11 mouse cellular contexts compared by ENCODE assay signal in genomic region chr7:101419013-101419770, GRCm38 (mm10). TPM values are rescaled to one million over a fixed set of nuclear protein-coding genes. Genes with fewer than 3 reads are reported as not detected.
A peak's percentile ranks its signal among the peaks of the same experiment; 100 is the strongest.
DNase-seq lines count a peak whose midpoint lies in the region; ATAC-seq and TF ChIP-seq lines count a peak whose summit lies in the region.
"Had no signal": no experiment of that assay in that cellular context is flagged by ENCODE, and none has a peak within 500 bp of the region (broad histone marks: within the 10 kb centered on the region; RNA-seq: fewer than 3 reads in every experiment).

No protein-coding gene starts in this region.

- no peaks in the 10 kb centered on the region for H3K79me2 ChIP-seq in CH12.LX (replicated peaks; ENCODE audit: control insufficient read depth, extremely low read depth, insufficient read depth, poor library complexity, severe bottlenecking)

- in situ Hi-C loops in CH12.LX (cut with MboI; ENCODE audit: low pct_ligation_motif_present, low pct_unique_long_range_greater_than_20kb, low sequenced_read_pairs) = loop anchor here (25.0 kb wide), 1 partner anchor 93 kb away; no protein-coding TSS in a partner anchor

- H3K9ac ChIP-seq in kidney, embryonic 15.5 days = no peak overlapping the region
- no peak overlapping the region for H3K9ac ChIP-seq in CH12.LX (ENCODE audit: insufficient read depth, low read depth)
- no peak overlapping the region for H3K9ac ChIP-seq in embryonic facial prominence, embryonic 11.5 days (replicated peaks; ENCODE audit: low read length)

- no peak for TF ChIP-seq EP300 in CH12.LX (IDR thresholded peaks at IDR 0.05; ENCODE audit: low read length)

- H3K4me3 ChIP-seq in kidney, embryonic 15.5 days (replicated peaks) = no peak overlapping the region
- no peak overlapping the region for H3K4me3 ChIP-seq in CH12.LX (replicated peaks in 1 of 3; ENCODE audit: low read depth in 2 of 3, low read length in 2 of 3, poor library complexity in 1 of 3)
- no peak overlapping the region for H3K4me3 ChIP-seq in embryonic facial prominence, embryonic 11.5 days (ENCODE audit: low read depth, low read length)
- no peak overlapping the region for H3K4me3 ChIP-seq in limb, embryonic 10.5 days

- no peak for TF ChIP-seq POLR2A in CH12.LX (IDR thresholded peaks at IDR 0.05; ENCODE audit: low read depth, low read length)

- TF ChIP-seq CTCF in CH12.LX (conservative IDR thresholded peaks at IDR 0.05 in 1 of 2, IDR thresholded peaks at IDR 0.05 in 1 of 2; ENCODE audit: low read depth in 2 of 2, low read length in 2 of 2) = no peak

- WGBS in kidney, embryonic 15.5 days = 4% methylated on average over 27 of the region's 27 CpGs
- WGBS in embryonic facial prominence, embryonic 11.5 days = 4% methylated on average over 27 of the region's 27 CpGs
- 5% methylated on average over 27 of the region's 27 CpGs for WGBS in limb, embryonic 10.5 days

- peak; percentile 71 to 74 for DNase-seq in kidney, postnatal 4 days
- DNase-seq in CH12.LX (ENCODE audit: extremely low read depth) = no peak
- peak; percentile 60 for DNase-seq in embryonic facial prominence, embryonic 11.5 days (ENCODE audit: low spot score)
- DNase-seq in limb, embryonic 10.5 days (ENCODE audit: low spot score) = peak; percentile 59
- DNase-seq in ovary, adult 18-20 months (ENCODE audit: low spot score) = no peak
- DNase-seq in ovary, postnatal 10 days (ENCODE audit: low spot score) = no peak
- DNase-seq in urinary bladder, postnatal 14 days (ENCODE audit: low spot score) = no peak
- DNase-seq: cerebellum, postnatal 36 days had no signal

- peaks cover 27% of the 10 kb centered on the region for H3K27me3 ChIP-seq in kidney, embryonic 15.5 days
- H3K27me3 ChIP-seq in CH12.LX (replicated peaks) = peaks cover 4% of the 10 kb centered on the region
- H3K27me3 ChIP-seq in embryonic facial prominence, embryonic 11.5 days (ENCODE audit: control insufficient read depth, insufficient read depth, low read length) = no peaks in the 10 kb centered on the region
- peaks cover 42% of the 10 kb centered on the region for H3K27me3 ChIP-seq in limb, embryonic 10.5 days (ENCODE audit: low read depth, poor library complexity, severe bottlenecking)

- peaks cover 25% of the 10 kb centered on the region for H3K4me1 ChIP-seq in kidney, embryonic 15.5 days
- peaks cover 5 to 7% of the 10 kb centered on the region in 2 experiments for H3K4me1 ChIP-seq in CH12.LX (ENCODE audit: control insufficient read depth in 1 of 2, insufficient read depth in 2 of 2)
- H3K4me1 ChIP-seq in embryonic facial prominence, embryonic 11.5 days (ENCODE audit: control insufficient read depth, insufficient read depth, low read length) = no peaks in the 10 kb centered on the region
- peaks cover 18% of the 10 kb centered on the region for H3K4me1 ChIP-seq in limb, embryonic 10.5 days

- no peak overlapping the region for H3K4me2 ChIP-seq in kidney, embryonic 15.5 days
- H3K4me2 ChIP-seq in CH12.LX (ENCODE audit: insufficient read depth, low read depth, poor library complexity, severe bottlenecking) = 0 out of 2 replicates have a peak overlapping the region, but pooled peaks have one; percentile 24
- H3K4me2 ChIP-seq in embryonic facial prominence, embryonic 11.5 days (ENCODE audit: low read depth, low read length) = no peak overlapping the region

- no peak overlapping the region for H3K27ac ChIP-seq in kidney, embryonic 15.5 days
- no peak overlapping the region for H3K27ac ChIP-seq in CH12.LX (ENCODE audit: insufficient read depth, low read depth)
- no peak overlapping the region for H3K27ac ChIP-seq in embryonic facial prominence, embryonic 11.5 days (replicated peaks; ENCODE audit: low read depth, low read length)
- H3K27ac ChIP-seq in limb, embryonic 10.5 days = no peak overlapping the region

- dilution Hi-C loops in CH12.LX (cut with MboI; ENCODE audit: extremely low pct_ligation_motif_present, extremely low pct_unique_long_range_greater_than_20kb, low sequenced_read_pairs) = no loop called here

- no peaks in the 10 kb centered on the region for H3K36me3 ChIP-seq in kidney, embryonic 15.5 days
- H3K36me3 ChIP-seq in CH12.LX (replicated peaks in 1 of 2; ENCODE audit: control insufficient read depth in 1 of 2, insufficient read depth in 1 of 2, low read length in 1 of 2) = peaks cover 7 to 33% of the 10 kb centered on the region in 2 experiments
- no peaks in the 10 kb centered on the region for H3K36me3 ChIP-seq in embryonic facial prominence, embryonic 11.5 days (replicated peaks; ENCODE audit: control insufficient read depth, insufficient read depth, low read depth, low read length)
- H3K36me3 ChIP-seq in limb, embryonic 10.5 days = no peaks in the 10 kb centered on the region

- no peaks in the 10 kb centered on the region for H3K9me3 ChIP-seq in kidney, embryonic 15.5 days (replicated peaks)
- H3K9me3 ChIP-seq in CH12.LX (replicated peaks; ENCODE audit: low read length) = no peaks in the 10 kb centered on the region
- no peaks in the 10 kb centered on the region for H3K9me3 ChIP-seq in embryonic facial prominence, embryonic 11.5 days (replicated peaks; ENCODE audit: control insufficient read depth, low read length)
- H3K9me3 ChIP-seq in limb, embryonic 10.5 days (replicated peaks) = no peaks in the 10 kb centered on the region
- H3K9me3 ChIP-seq: G1E had no signal

- no peak for TF ChIP-seq RAD21 in CH12.LX (IDR thresholded peaks at IDR 0.05; ENCODE audit: low read depth, low read length)

- no peak for ATAC-seq in kidney, embryonic 15.5 days (replicated peaks; ENCODE audit: low FRiP score)
- no peak for ATAC-seq in embryonic facial prominence, embryonic 11.5 days (replicated peaks; ENCODE audit: insufficient number of reproducible peaks, low FRiP score, low TSS enrichment, low read depth)

TF ChIP-seq in CH12.LX, 34 proteins besides CTCF, POLR2A, EP300 and RAD21:
- no peak for TF ChIP-seq E2F4 (IDR thresholded peaks at IDR 0.05; ENCODE audit: insufficient replicate concordance, low read depth, low read length)
- TF ChIP-seq GABPA (IDR thresholded peaks at IDR 0.05; ENCODE audit: insufficient replicate concordance, low read depth, low read length) = no peak
TF ChIP-seq in CH12.LX: peak in this region for 0.

RNA-seq across cellular contexts. Expression of gene Pde2a, which starts 2.3 kb away (rescaled TPM):
- 37.3 and 39.5 TPM in 2 replicates for polyA plus RNA-seq in kidney, embryonic 15.5 days (2015; fragmentation: Nextera tagmentation; extraction: Ambion mirVana)
- total RNA-seq in CH12.LX (2012; rRNA removed) = 0.08 TPM in 2 replicates
- 0.28 and 0.40 TPM in 2 replicates for total RNA-seq in CH12.LX (2014; rRNA removed)
- not detected in 2 replicates for polyA plus RNA-seq in CH12.LX (2012; ENCODE audit: insufficient read length, low read depth)
- polyA plus RNA-seq in embryonic facial prominence, embryonic 11.5 days (2014; fragmentation: Nextera tagmentation; extraction: Ambion mirVana) = 10.6 and 18.6 TPM in 2 replicates
- polyA plus RNA-seq in limb, embryonic 10.5 days (2016; fragmentation: Nextera tagmentation; extraction: Ambion mirVana) = 9.2 and 9.3 TPM in 2 replicates
- polyA plus RNA-seq: G1E had no signal

RNA-seq across cellular contexts. Expression of gene Gm45837, which starts 8.5 kb away (rescaled TPM):
- 0.14 and 0.21 TPM in 2 replicates for polyA plus RNA-seq in kidney, embryonic 15.5 days (2015; fragmentation: Nextera tagmentation; extraction: Ambion mirVana)
- 0.04 TPM in 1 of 2 replicates, not detected in the other for total RNA-seq in CH12.LX (2012; rRNA removed)
- not detected in 2 replicates for total RNA-seq in CH12.LX (2014; rRNA removed)
- polyA plus RNA-seq in CH12.LX (2012; ENCODE audit: insufficient read length, low read depth) = 0.56 and 0.84 TPM in 2 replicates
- polyA plus RNA-seq in embryonic facial prominence, embryonic 11.5 days (2014; fragmentation: Nextera tagmentation; extraction: Ambion mirVana) = 4.2 TPM in 1 of 2 replicates, not detected in the other
- polyA plus RNA-seq in limb, embryonic 10.5 days (2016; fragmentation: Nextera tagmentation; extraction: Ambion mirVana) = 0.06 TPM in 1 of 2 replicates, not detected in the other
- total RNA-seq: G1E; liver, adult 2 months had no signal
- polyA plus RNA-seq: liver, adult 2 months had no signal

Comparison
In these comparisons a context has a peak if more than half of its experiments do, and no peak if none do; other contexts are left out.
1. DNase-seq: peak in kidney, postnatal 4 days (2 of 2), embryonic facial prominence, embryonic 11.5 days (single experiment) and limb, embryonic 10.5 days (single experiment); none in CH12.LX (single experiment), ovary, adult 18-20 months (single experiment), ovary, postnatal 10 days (single experiment) and urinary bladder, postnatal 14 days (single experiment).